Mouse (Mus musculus) midbrain, embryonic 11.5 days (tissue): ENCODE results near the gene Rsbn1l. TPM values are rescaled to one million over a fixed set of nuclear protein-coding genes. Genes with fewer than 3 reads are reported as not detected.

ENCODE experiments used
- ATAC-seq: fragments of 200-750 bp; cut with Nextera tagmentation; 2 replicates; pipeline ENCODE4 v1.8.0; 2017; ENCODE audit warnings: moderate TSS enrichment, moderate library complexity; ENCODE audit not compliant: low FRiP score
- DNase-seq: peaks from one replicate; pipeline ENCODE4 v3.0.0; 2015; ENCODE audit warnings: low spot score; ENCODE audit errors: missing footprints
- H3K27ac ChIP-seq: fragments of 300-500 bp; sonication (generic); 2 replicates; pipeline ENCODE4 v1.5.1; 2014; ENCODE audit warnings: low read depth, low read length
- H3K27me3 ChIP-seq: fragments of 300-500 bp; sonication (generic); 2 replicates; pipeline ENCODE4 v1.6.1; 2014; ENCODE audit warnings: mild to moderate bottlenecking, low read length, moderate library complexity, mixed read lengths; ENCODE audit not compliant: control insufficient read depth, insufficient read depth
- H3K36me3 ChIP-seq: fragments of 300-500 bp; sonication (generic); 2 replicates; pipeline ENCODE4 v1.6.1; 2014; ENCODE audit warnings: mild to moderate bottlenecking, low read length, moderate library complexity, mixed read lengths; ENCODE audit not compliant: control insufficient read depth, insufficient read depth
- H3K4me1 ChIP-seq: fragments of 300-500 bp; sonication (generic); 2 replicates; pipeline ENCODE4 v1.6.1; 2014; ENCODE audit warnings: low read length; ENCODE audit not compliant: control insufficient read depth, insufficient read depth
- H3K4me2 ChIP-seq: fragments of 300-500 bp; sonication (generic); 2 replicates; pipeline ENCODE4 v1.6.1; 2014; ENCODE audit warnings: mild to moderate bottlenecking, moderate library complexity
- H3K4me3 ChIP-seq: fragments of 300-500 bp; sonication (generic); 2 replicates; pipeline ENCODE4 v1.5.1; 2014; ENCODE audit warnings: low read depth, low read length
- H3K9ac ChIP-seq: fragments of 300-500 bp; sonication (generic); 2 replicates; pipeline ENCODE4 v1.6.1; 2014; ENCODE audit warnings: low read length
- H3K9me3 ChIP-seq: fragments of 300-500 bp; sonication (generic); 2 replicates; pipeline ENCODE4 v1.6.1; 2016; ENCODE audit warnings: low read length; ENCODE audit not compliant: control insufficient read depth
- WGBS: fragments of 180-500 bp; shearing (Covaris S2); extraction: QIAGEN DNeasy Blood & Tissue Kit; methylation state at CpG from one replicate; pipeline ENCODE4 v1.1.7; 2014; 5-methylcytosine and 5-hydroxymethylcytosine counted together
- polyA plus RNA-seq: library from polyadenylated mRNA; unstranded; fragments of >200 nt; fragmentation: Nextera tagmentation; extraction: Ambion mirVana; gene quantifications from 2 replicates; pipeline ENCODE4 v1.2.1, GENCODE M21; 2014

Gene Rsbn1l
- polyA plus RNA-seq, 1 experiment from 2014 or later, result 6.3 TPM

DNA sequence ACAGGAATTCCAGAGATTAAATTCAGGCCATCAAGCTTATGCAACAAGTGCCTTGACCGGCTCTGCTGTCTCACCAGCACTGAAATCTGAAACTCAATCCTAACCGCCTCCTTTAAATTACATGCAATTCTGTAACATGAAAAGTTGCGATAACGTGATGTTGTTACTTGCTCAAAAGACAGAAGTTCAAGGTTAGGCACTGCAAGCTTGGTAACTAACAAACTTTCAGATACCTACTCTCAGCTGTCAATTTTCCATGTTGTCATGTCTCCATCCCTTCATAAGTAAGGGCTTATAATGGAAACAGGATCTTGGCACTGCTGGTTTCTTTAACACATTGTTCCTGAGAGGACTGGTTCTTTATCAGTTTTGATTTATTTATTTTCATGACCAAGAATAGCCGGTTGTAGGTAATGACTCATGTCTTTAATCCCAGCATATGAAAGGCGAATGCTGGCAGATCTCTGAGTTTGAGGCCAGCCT lies 26.5 kb downstream of the Rsbn1l start:
- Histone ChIP-seq H3K4me1 (no peaks in the 10 kb centered on the region), H3K9me3 (no peaks in the 10 kb centered on the region), H3K36me3 (no peaks in the 10 kb centered on the region), H3K27me3 (no peaks in the 10 kb centered on the region), H3K27ac (no peak overlapping the region), H3K4me3 (no peak overlapping the region), H3K9ac (no peak overlapping the region), H3K4me2 (no peak overlapping the region)
- 90% methylated on average over 6 of the region's 6 CpGs for WGBS
- no peak for ATAC-seq
- no peak for DNase-seq

DNA sequence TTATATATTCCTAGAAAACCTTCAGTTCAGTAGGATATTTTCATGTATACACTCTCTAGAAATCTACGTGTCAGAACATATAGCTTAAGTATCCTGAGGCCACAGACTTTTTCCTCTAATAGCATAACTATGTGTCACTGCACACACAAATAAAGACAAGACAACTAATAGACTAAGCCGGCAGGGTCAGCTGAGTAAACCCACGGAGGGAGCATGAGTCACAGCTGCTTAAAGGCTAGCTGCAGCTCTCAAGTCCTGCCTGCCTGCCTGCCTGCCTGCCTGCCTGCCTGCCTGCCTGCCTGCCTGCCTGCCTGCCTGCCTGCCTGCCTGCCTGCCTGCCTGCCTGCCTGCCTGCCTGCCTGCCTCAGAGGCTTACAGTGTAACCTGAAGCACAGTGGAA lies 30.7 kb downstream of the Rsbn1l start:
- no peaks in the 10 kb centered on the region for H3K4me1 ChIP-seq
- H3K9me3 ChIP-seq, result no peaks in the 10 kb centered on the region
- ATAC-seq (no peak), DNase-seq (no peak)
- no peaks in the 10 kb centered on the region for H3K36me3 ChIP-seq
- H3K4me3 ChIP-seq, result no peak overlapping the region
- H3K9ac ChIP-seq, result no peak overlapping the region
- H3K4me2 ChIP-seq, result no peak overlapping the region
- H3K27ac ChIP-seq, result no peak overlapping the region
- WGBS, result 83% methylated on average over 3 of the region's 3 CpGs
- no peaks in the 10 kb centered on the region for H3K27me3 ChIP-seq

DNA sequence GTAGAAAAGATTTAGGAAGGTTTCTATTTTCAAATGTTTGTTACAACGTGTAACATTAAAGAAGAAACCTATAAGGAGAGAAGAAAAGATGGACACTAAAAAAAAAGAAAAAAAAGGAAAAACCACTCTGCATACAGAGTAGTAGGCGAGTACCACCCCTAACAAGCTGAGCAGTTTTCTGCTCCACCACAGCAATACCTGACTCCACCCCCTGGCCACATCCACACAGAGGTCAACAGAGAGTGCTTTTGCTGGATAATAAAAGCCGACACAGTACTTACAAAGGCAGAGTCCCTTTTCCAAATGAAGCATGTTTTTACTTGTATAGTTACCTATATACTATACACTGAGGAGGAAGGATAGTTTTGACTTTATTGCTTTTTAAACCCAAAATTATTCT lies 31.6 kb downstream of the Rsbn1l start:
- Histone ChIP-seq H3K36me3 (no peaks in the 10 kb centered on the region), H3K27ac (no peak overlapping the region), H3K4me1 (no peaks in the 10 kb centered on the region), H3K27me3 (no peaks in the 10 kb centered on the region), H3K9ac (no peak overlapping the region), H3K4me3 (no peak overlapping the region), H3K4me2 (no peak overlapping the region), H3K9me3 (no peaks in the 10 kb centered on the region)
- no peak for DNase-seq
- no peak for ATAC-seq
- WGBS, result 88% methylated on average over 3 of the region's 3 CpGs

DNA sequence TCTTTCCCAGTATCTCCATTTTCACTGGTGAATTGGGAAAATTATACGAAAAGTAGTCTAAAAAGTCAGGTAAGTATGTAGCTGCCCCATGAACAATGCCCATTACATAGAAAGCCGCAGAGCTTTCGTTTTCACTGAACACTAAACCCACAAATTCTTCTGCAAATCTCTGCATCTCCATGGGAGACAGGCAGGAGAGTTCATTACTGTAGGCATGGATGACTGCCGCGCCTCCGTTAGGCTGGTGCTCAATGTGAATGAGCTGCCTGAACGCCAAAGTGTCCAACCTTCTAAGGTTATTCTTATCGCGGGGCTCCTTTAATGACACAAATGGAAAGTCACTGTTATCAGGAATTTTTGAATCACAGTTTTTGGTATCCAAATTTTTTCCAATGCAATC lies 36.6 kb downstream of the Rsbn1l start:
- WGBS, result 73% methylated on average over 9 of the region's 9 CpGs
- Histone ChIP-seq H3K4me2 (no peak overlapping the region), H3K9me3 (no peaks in the 10 kb centered on the region), H3K27ac (no peak overlapping the region), H3K9ac (no peak overlapping the region), H3K4me1 (no peaks in the 10 kb centered on the region), H3K36me3 (no peaks in the 10 kb centered on the region), H3K4me3 (no peak overlapping the region), H3K27me3 (no peaks in the 10 kb centered on the region)
- ATAC-seq (peak; percentile 40; the same call in 1 of the 2 replicates), DNase-seq (no peak)

DNA sequence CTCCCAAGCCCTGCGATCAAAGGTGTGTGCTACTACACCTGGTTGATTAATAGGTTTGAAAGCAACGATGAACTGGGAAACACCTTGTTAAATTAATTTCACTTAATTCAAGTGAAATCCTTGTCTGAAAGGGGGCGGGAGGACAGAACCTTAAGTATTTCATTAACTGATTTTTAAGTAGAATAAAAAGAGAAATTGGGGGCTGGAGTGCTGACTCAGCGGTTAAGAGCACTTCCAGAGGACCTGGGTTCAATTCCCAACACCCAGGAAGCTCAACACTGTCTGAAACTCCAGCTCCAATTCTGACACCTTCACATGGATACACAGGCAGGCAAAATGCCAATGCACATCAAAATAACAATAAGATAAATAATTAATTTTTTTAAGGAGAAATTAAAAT lies 37.2 kb downstream of the Rsbn1l start:
- ATAC-seq (no peak), DNase-seq (no peak)
- H3K36me3 ChIP-seq, result no peaks in the 10 kb centered on the region
- no peak overlapping the region for H3K9ac ChIP-seq
- WGBS, result 95% methylated on average over 4 of the region's 4 CpGs
- H3K27me3 ChIP-seq, result no peaks in the 10 kb centered on the region
- no peak overlapping the region for H3K4me2 ChIP-seq
- no peak overlapping the region for H3K27ac ChIP-seq
- no peaks in the 10 kb centered on the region for H3K9me3 ChIP-seq
- H3K4me1 ChIP-seq, result no peaks in the 10 kb centered on the region
- no peak overlapping the region for H3K4me3 ChIP-seq

DNA sequence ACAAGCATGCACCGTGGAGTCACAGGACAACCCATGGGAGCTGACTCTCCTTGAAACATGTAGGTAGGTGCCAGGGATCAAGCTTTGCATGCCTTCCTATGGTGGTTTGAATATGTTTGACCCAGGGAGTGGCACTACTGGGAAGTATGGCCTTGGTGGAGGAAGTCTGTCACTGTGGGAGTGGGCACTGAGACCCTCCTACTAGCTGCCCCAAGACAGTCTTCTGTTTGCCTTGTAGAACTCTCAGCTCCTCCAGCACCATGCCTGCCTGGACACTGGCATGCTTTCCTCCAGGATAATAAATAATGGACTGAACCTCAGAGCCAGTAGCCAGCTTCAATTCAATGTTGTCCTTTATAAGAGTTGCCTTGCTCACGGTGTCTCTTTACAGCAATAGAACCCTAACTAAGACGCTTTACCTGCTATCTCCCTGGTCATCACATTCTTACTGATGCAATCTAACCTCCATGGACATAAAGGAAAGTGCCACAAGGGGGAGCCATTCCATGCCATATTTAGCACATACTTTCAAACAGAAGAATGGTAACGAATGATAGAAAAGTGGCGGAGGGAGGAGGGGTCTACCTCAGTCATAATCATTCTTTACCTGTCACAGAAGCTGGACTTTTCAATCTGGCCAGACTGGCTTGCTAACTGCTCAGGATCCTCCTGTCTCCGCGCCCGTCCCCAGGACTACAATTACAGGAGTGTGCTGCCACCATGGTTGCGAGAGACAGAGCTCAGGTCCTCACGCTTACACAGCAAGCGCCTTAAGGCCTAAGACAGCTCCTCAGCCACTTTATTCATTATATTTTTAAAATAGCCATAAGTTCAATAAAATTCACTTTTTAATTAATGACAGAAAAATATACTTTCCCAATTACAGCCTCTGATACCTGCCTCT lies 42.6 kb downstream of the Rsbn1l start:
- WGBS, result 79% methylated on average over 11 of the region's 11 CpGs
- Histone ChIP-seq H3K4me2 (no peak overlapping the region), H3K27ac (no peak overlapping the region), H3K36me3 (no peaks in the 10 kb centered on the region), H3K9me3 (no peaks in the 10 kb centered on the region), H3K4me3 (no peak overlapping the region), H3K4me1 (no peaks in the 10 kb centered on the region), H3K27me3 (no peaks in the 10 kb centered on the region), H3K9ac (no peak overlapping the region)
- ATAC-seq (no peak), DNase-seq (peak; percentile 93)

DNA sequence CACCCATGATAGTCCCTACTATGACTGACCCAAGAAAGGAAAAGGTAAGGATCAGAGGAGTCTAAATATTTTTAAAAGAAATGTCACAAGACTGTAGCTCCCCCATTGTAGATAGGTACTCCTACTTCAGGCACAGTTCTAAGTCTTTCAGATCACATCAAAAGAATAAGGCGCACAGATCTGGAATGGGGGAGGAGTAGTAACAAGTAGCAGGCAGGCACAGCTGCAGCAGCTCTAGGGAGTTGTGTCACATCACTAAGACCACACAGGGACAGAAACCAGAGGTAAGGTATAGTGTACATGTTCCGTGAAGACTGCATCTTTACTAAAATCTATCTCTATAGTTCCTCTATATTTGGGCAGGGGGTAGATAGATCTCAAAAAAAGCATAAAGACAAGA lies 44.5 kb downstream of the Rsbn1l start:
- Histone ChIP-seq H3K27ac (no peak overlapping the region), H3K27me3 (no peaks in the 10 kb centered on the region), H3K9me3 (no peaks in the 10 kb centered on the region), H3K36me3 (no peaks in the 10 kb centered on the region), H3K4me2 (no peak overlapping the region), H3K4me1 (no peaks in the 10 kb centered on the region), H3K4me3 (no peak overlapping the region), H3K9ac (no peak overlapping the region)
- WGBS, result 87% methylated on average over 2 of the region's 2 CpGs
- ATAC-seq (no peak), DNase-seq (no peak)

DNA sequence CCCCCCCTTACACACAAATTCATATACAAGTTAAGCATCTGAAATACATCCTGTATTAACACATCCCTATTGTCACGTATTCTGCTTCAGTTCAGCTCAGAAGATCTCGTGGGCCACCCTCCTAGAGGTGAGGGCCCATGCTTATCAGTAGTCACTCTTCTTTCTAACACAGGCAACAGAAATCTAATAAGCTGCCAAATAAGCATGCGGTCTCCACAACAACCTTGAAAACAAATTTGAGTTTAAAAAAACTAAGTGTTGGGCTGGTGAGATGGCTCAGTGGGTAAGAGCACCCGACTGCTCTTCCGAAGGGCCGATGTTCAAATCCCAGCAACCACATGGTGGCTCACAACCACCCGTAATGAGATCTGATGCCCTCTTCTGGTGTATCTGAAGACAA lies 50.0 kb downstream of the Rsbn1l start:
- ATAC-seq (no peak), DNase-seq (no peak)
- Histone ChIP-seq H3K27me3 (no peaks in the 10 kb centered on the region), H3K27ac (no peak overlapping the region), H3K4me3 (no peak overlapping the region), H3K4me2 (no peak overlapping the region), H3K36me3 (peaks cover 2% of the 10 kb centered on the region; the same call in 1 of the 2 replicates), H3K9ac (no peak overlapping the region), H3K9me3 (no peaks in the 10 kb centered on the region), H3K4me1 (no peaks in the 10 kb centered on the region)
- 91% methylated on average over 7 of the region's 7 CpGs for WGBS

DNA sequence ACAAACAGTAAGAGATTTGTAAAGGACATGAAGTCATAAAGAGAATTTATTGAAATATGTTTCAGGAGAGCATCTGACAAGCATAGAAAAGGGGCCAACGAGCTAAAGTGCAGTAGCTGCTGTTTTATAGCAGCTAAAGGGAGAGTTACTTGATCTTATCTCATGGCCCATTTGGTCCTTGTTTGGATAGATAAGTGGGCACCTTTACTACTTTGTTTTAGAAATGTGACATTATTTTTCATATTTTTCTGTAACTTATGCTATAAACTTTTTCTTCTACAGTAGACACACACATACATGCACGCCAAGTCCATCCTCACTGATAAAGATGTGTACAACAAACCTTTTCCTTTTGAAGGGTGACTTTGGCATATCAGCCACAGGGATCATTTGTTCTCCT lies 50.8 kb downstream of the Rsbn1l start:
- no peak overlapping the region for H3K4me2 ChIP-seq
- H3K27me3 ChIP-seq, result no peaks in the 10 kb centered on the region
- H3K9ac ChIP-seq, result no peak overlapping the region
- no peak overlapping the region for H3K27ac ChIP-seq
- H3K4me1 ChIP-seq, result no peaks in the 10 kb centered on the region
- peaks cover 4% of the 10 kb centered on the region; the same call in 1 of the 2 replicates for H3K36me3 ChIP-seq
- DNase-seq (no peak), ATAC-seq (no peak)
- H3K4me3 ChIP-seq, result no peak overlapping the region
- 91% methylated on average over 2 of the region's 2 CpGs for WGBS
- H3K9me3 ChIP-seq, result no peaks in the 10 kb centered on the region
